Mouse (Mus musculus) thymus, adult 2 months (tissue): ENCODE results near the gene Hps5. TPM values are rescaled to one million over a fixed set of nuclear protein-coding genes. Genes with fewer than 3 reads are reported as not detected.

Experiments
- DNase-seq: peaks from one replicate; pipeline ENCODE4 v3.0.0; 2021
- H3K27ac ChIP-seq: fragments of 200-500 bp; 2 replicates; pipeline ENCODE4 v1.5.1; 2012; ENCODE audit warnings: low read length, control low read depth; ENCODE audit not compliant: control insufficient read depth, insufficient read depth
- H3K27me3 ChIP-seq: fragments of 200-500 bp; 2 replicates; pipeline ENCODE4 v1.6.1; 2012; ENCODE audit warnings: mild to moderate bottlenecking, low read length, moderate library complexity, mixed read lengths; ENCODE audit not compliant: control insufficient read depth, insufficient read depth
- H3K36me3 ChIP-seq: fragments of 200-500 bp; 2 replicates; pipeline ENCODE4 v1.6.1; 2012; ENCODE audit warnings: mild to moderate bottlenecking, low read length, moderate library complexity; ENCODE audit not compliant: control insufficient read depth, insufficient read depth
- H3K4me1 ChIP-seq: fragments of 200-500 bp; replicated peaks from 2 replicates; pipeline ENCODE4 v1.6.1; 2012; ENCODE audit warnings: low read length; ENCODE audit not compliant: control insufficient read depth, insufficient read depth
- H3K4me3 ChIP-seq: fragments of 200-500 bp; 2 replicates; pipeline ENCODE4 v1.5.1; 2012; ENCODE audit warnings: mild to moderate bottlenecking, low read length, control low read depth, moderate library complexity; ENCODE audit not compliant: control insufficient read depth, insufficient read depth
- CTCF ChIP-seq: fragments of 200-500 bp; IDR thresholded peaks from 2 replicates; pipeline ENCODE4 v1.5.1; 2012; ENCODE audit warnings: mild to moderate bottlenecking, control low read depth, low read length, moderate library complexity, borderline replicate concordance; ENCODE audit not compliant: control insufficient read depth, poor library complexity, insufficient read depth; ENCODE audit errors: extremely low read depth
- POLR2A ChIP-seq: fragments of 200-500 bp; IDR thresholded peaks from 2 replicates; pipeline ENCODE4 v1.6.1; 2012; ENCODE audit warnings: mild to moderate bottlenecking, low read length, control low read depth, moderate library complexity; ENCODE audit not compliant: control insufficient read depth, poor library complexity, insufficient read depth; ENCODE audit errors: extremely low read depth
- WGBS: fragments of 180-500 bp; shearing (Covaris S2); methylation state at CpG from one replicate; pipeline ENCODE4 v1.1.7; 2018; 5-methylcytosine and 5-hydroxymethylcytosine counted together
- polyA plus RNA-seq: library from polyadenylated mRNA; depleted of rRNA; stranded (reverse); fragments of >200 nt; gene quantifications from 2 replicates; pipeline ENCODE4 v1.2.3, GENCODE M21; 2012; rRNA removed

Gene Hps5
- polyA plus RNA-seq, 1 experiment, result 21.4 TPM

DNA sequence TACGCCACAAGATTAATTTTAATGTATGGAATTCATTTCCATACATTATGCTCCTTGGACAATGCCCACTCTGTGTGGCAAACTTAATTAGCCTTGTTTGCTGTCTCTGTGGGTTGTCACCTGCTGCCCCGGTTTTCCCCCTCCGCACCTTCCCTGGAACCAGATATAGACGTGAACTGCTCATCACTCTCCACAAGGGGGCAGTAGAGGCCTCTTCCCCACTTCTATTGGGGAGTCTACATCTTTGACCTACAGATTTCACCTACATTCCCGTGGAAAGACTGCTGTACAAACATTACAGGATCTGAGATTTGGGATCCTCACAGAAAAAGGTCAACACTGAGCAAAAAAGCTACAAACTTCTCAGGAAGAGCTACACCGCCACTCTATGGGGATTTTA is 81.3 kb downstream of the Hps5 start:
- H3K36me3 ChIP-seq, result no peaks in the 10 kb centered on the region
- no peaks in the 10 kb centered on the region; the same call in 1 of the 2 replicates for H3K27me3 ChIP-seq
- H3K4me1 ChIP-seq, result peaks cover 6% of the 10 kb centered on the region
- peak; percentile 70 for DNase-seq
- H3K27ac ChIP-seq, result no peak overlapping the region
- H3K4me3 ChIP-seq, result no peak overlapping the region
- 33% methylated on average over 6 of the region's 6 CpGs for WGBS
- no peak for TF ChIP-seq POLR2A
- peak; percentile 36; the same call in 1 of the 2 replicates for TF ChIP-seq CTCF

DNA sequence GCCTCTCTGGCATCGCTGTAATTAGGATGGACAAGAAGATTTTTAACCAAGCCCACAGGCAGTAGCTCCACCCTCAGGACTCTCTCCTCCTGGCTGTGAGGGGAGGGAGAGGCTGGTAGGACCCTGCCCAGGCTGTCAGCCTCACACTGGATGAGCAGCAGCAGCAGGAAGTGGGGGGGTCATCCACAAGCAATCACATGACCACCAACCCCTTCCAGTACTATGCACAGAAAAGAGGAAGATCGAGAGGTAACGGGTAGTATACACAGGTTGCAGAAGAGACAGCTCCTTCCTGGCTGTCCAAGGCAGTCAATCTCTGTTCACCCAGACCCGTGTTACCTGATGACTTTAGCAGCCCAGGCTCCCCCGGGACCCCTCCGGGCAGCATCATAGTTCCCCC is 83.6 kb downstream of the Hps5 start:
- H3K4me1 ChIP-seq, result peaks cover 6% of the 10 kb centered on the region
- H3K4me3 ChIP-seq, result no peak overlapping the region
- DNase-seq, result no peak
- no peaks in the 10 kb centered on the region; the same call in 1 of the 2 replicates for H3K27me3 ChIP-seq
- TF ChIP-seq POLR2A, result no peak
- TF ChIP-seq CTCF, result no peak
- 7% methylated on average over 6 of the region's 6 CpGs for WGBS
- H3K36me3 ChIP-seq, result no peaks in the 10 kb centered on the region; the same call in none of the 2 replicates
- no peak overlapping the region for H3K27ac ChIP-seq

Other genes starting within 250 kb of the Hps5 start
- 9.9 and 10.4 TPM in 2 replicates for gene Sergef, start 156.3 kb downstream of the Hps5 start, polyA plus RNA-seq
- 0.60 and 0.77 TPM in 2 replicates for gene Tph1, start 123.5 kb downstream of the Hps5 start, polyA plus RNA-seq
- gene Saal1, start 85.4 kb downstream of the Hps5 start, polyA plus RNA-seq, result 14.4 and 17.2 TPM in 2 replicates
- gene Saa3, start 80.4 kb downstream of the Hps5 start, polyA plus RNA-seq, result 6.8 and 11.4 TPM in 2 replicates
- gene Saa4, start 63.5 kb downstream of the Hps5 start, polyA plus RNA-seq, result 0.16 and 0.40 TPM in 2 replicates
- 2.7 and 4.3 TPM in 2 replicates for gene Saa1, start 53.1 kb downstream of the Hps5 start, polyA plus RNA-seq
- 1.2 and 1.4 TPM in 2 replicates for gene Saa2, start 44.3 kb downstream of the Hps5 start, polyA plus RNA-seq
- gene Gtf2h1, start within 50 bp of the Hps5 start, polyA plus RNA-seq, result 13.0 and 14.4 TPM in 2 replicates
- 600 and 660 TPM in 2 replicates for gene Ldha, start 45.4 kb upstream of the Hps5 start, polyA plus RNA-seq
- gene Ldhc, start 65.1 kb upstream of the Hps5 start, polyA plus RNA-seq, result 0.20 TPM in 1 of 2 replicates, not detected in the other
- gene Tsg101, start 123.9 kb upstream of the Hps5 start, polyA plus RNA-seq, result 113 and 123 TPM in 2 replicates
- gene Uevld, start 162.5 kb upstream of the Hps5 start, polyA plus RNA-seq, result 4.0 and 4.3 TPM in 2 replicates
- gene Gm9999, start 187.5 kb upstream of the Hps5 start, polyA plus RNA-seq, result 0.54 TPM in 1 of 2 replicates, not detected in the other
- gene Spty2d1, start 212.3 kb upstream of the Hps5 start, polyA plus RNA-seq, result 6.9 and 8.4 TPM in 2 replicates